Mouse (Mus musculus): Measurements from ENCODE around the gene Hpca. TPM values are rescaled to one million over a fixed set of nuclear protein-coding genes. Genes with fewer than 3 reads are reported as not detected.

Hpca gene
- total and polyA plus RNA-seq, 2 experiments from 2014 or later = 128 to 129 TPM

- DNase-seq (no peak), ATAC-seq (no peak)
- no peak overlapping the region for H3K27ac ChIP-seq (ENCODE audit: low read depth, low read length)
- WGBS = 41% methylated on average over 9 of the region's 9 CpGs
- no peaks in the 10 kb centered on the region for H3K27me3 ChIP-seq (ENCODE audit: insufficient read depth, low read length)
- no peak overlapping the region for H3K4me3 ChIP-seq (ENCODE audit: low read depth, low read length)
- peaks cover 21% of the 10 kb centered on the region; the same call in 1 of the 2 replicates for H3K4me1 ChIP-seq (ENCODE audit: insufficient read depth)
- H3K9me3 ChIP-seq (ENCODE audit: low read length) = no peaks in the 10 kb centered on the region
- TF ChIP-seq CTCF (IDR thresholded peaks at IDR 0.05; ENCODE audit: low read depth) = no peak
- no peak overlapping the region for H3K9ac ChIP-seq
- H3K4me2 ChIP-seq (ENCODE audit: low read depth) = no peak overlapping the region
- H3K36me3 ChIP-seq (ENCODE audit: insufficient read depth) = no peaks in the 10 kb centered on the region
These were observed 7.6 kb upstream of the Hpca start for GRCm38 (mm10) chr4:129129387-129129786.

GRCm38 (mm10) chr4:129128582-129129338, 6.9 kb upstream of the Hpca start:
- no peaks in the 10 kb centered on the region for H3K27me3 ChIP-seq (ENCODE audit: insufficient read depth, low read length)
- WGBS = 52% methylated on average over 13 of the region's 13 CpGs
- TF ChIP-seq CTCF (IDR thresholded peaks at IDR 0.05; ENCODE audit: low read depth) = no peak
- H3K4me3 ChIP-seq (ENCODE audit: low read depth, low read length) = no peak overlapping the region
- H3K36me3 ChIP-seq (ENCODE audit: insufficient read depth) = no peaks in the 10 kb centered on the region
- H3K9me3 ChIP-seq (ENCODE audit: low read length) = no peaks in the 10 kb centered on the region
- H3K4me2 ChIP-seq (ENCODE audit: low read depth) = no peak overlapping the region
- H3K9ac ChIP-seq = no peak overlapping the region
- ATAC-seq (peak; percentile 45), DNase-seq (peak; percentile 68)
- peaks cover 21% of the 10 kb centered on the region; the same call in 1 of the 2 replicates for H3K4me1 ChIP-seq (ENCODE audit: insufficient read depth)
- no peak overlapping the region for H3K27ac ChIP-seq (ENCODE audit: low read depth, low read length)

- no peak overlapping the region for H3K27ac ChIP-seq (ENCODE audit: low read depth, low read length)
- no peak overlapping the region for H3K9ac ChIP-seq
- ATAC-seq (no peak), DNase-seq (no peak)
- peak overlapping the region; percentile 20; the same call in 1 of the 2 replicates for H3K4me2 ChIP-seq (ENCODE audit: low read depth)
- no peak for TF ChIP-seq CTCF (IDR thresholded peaks at IDR 0.05; ENCODE audit: low read depth)
- no peak overlapping the region for H3K4me3 ChIP-seq (ENCODE audit: low read depth, low read length)
- H3K9me3 ChIP-seq (ENCODE audit: low read length) = no peaks in the 10 kb centered on the region
- no peaks in the 10 kb centered on the region for H3K36me3 ChIP-seq (ENCODE audit: insufficient read depth)
- H3K4me1 ChIP-seq (ENCODE audit: insufficient read depth) = peaks cover 27% of the 10 kb centered on the region
- WGBS = 9% methylated on average over 19 of the region's 19 CpGs
- no peaks in the 10 kb centered on the region for H3K27me3 ChIP-seq (ENCODE audit: insufficient read depth, low read length)
These were observed 4.1 kb upstream of the Hpca start for GRCm38 (mm10) chr4:129125736-129126451.

- Histone ChIP-seq H3K36me3 (ENCODE audit: insufficient read depth) (no peaks in the 10 kb centered on the region), H3K9ac (no peak overlapping the region), H3K27ac (ENCODE audit: low read depth, low read length) (0 out of 2 replicates have a peak overlapping the region, but pooled peaks have one; percentile 30), H3K9me3 (ENCODE audit: low read length) (no peaks in the 10 kb centered on the region), H3K27me3 (ENCODE audit: insufficient read depth, low read length) (no peaks in the 10 kb centered on the region), H3K4me3 (ENCODE audit: low read depth, low read length) (no peak overlapping the region), H3K4me2 (ENCODE audit: low read depth) (peak overlapping the region; percentile 20; the same call in 1 of the 2 replicates), H3K4me1 (ENCODE audit: insufficient read depth) (peaks cover 19% of the 10 kb centered on the region)
- ATAC-seq (peak; percentile 47), DNase-seq (peak; percentile 74)
- WGBS = 8% methylated on average over 13 of the region's 13 CpGs
- no peak for TF ChIP-seq CTCF (IDR thresholded peaks at IDR 0.05; ENCODE audit: low read depth)
These were observed 2.9 kb upstream of the Hpca start for GRCm38 (mm10) chr4:129124652-129125146.

GRCm38 (mm10) chr4:129122719-129123118, 883 bp upstream of the Hpca start:
- Histone ChIP-seq H3K4me3 (ENCODE audit: low read depth, low read length) (no peak overlapping the region), H3K36me3 (ENCODE audit: insufficient read depth) (no peaks in the 10 kb centered on the region), H3K9me3 (ENCODE audit: low read length) (no peaks in the 10 kb centered on the region), H3K27ac (ENCODE audit: low read depth, low read length) (no peak overlapping the region), H3K27me3 (ENCODE audit: insufficient read depth, low read length) (0 out of 2 replicates have a peak, but pooled peaks cover 3% of the 10 kb centered on the region), H3K4me1 (ENCODE audit: insufficient read depth) (peaks cover 13% of the 10 kb centered on the region), H3K9ac (no peak overlapping the region), H3K4me2 (ENCODE audit: low read depth) (0 out of 2 replicates have a peak overlapping the region, but pooled peaks have one; percentile 8)
- DNase-seq (no peak), ATAC-seq (no peak)
- 19% methylated on average over 8 of the region's 8 CpGs for WGBS
- TF ChIP-seq CTCF (IDR thresholded peaks at IDR 0.05; ENCODE audit: low read depth) = no peak

GRCm38 (mm10) chr4:129122107-129122506, 271 bp upstream of the Hpca start:
- DNase-seq = peak; percentile 62
- Histone ChIP-seq H3K36me3 (ENCODE audit: insufficient read depth) (no peaks in the 10 kb centered on the region), H3K27me3 (ENCODE audit: insufficient read depth, low read length) (0 out of 2 replicates have a peak, but pooled peaks cover 3% of the 10 kb centered on the region), H3K27ac (ENCODE audit: low read depth, low read length) (peak overlapping the region; percentile 67; the same call in 1 of the 2 replicates), H3K4me1 (ENCODE audit: insufficient read depth) (peaks cover 13% of the 10 kb centered on the region), H3K9me3 (ENCODE audit: low read length) (no peaks in the 10 kb centered on the region), H3K9ac (no peak overlapping the region), H3K4me3 (ENCODE audit: low read depth, low read length) (peak overlapping the region; percentile 59; the same call in 1 of the 2 replicates), H3K4me2 (ENCODE audit: low read depth) (peak overlapping the region; percentile 91)
- no peak for ATAC-seq
- 22% methylated on average over 9 of the region's 9 CpGs for WGBS
- no peak for TF ChIP-seq CTCF (IDR thresholded peaks at IDR 0.05; ENCODE audit: low read depth)
